Mouse (Mus musculus) stomach, embryonic 16.5 days (tissue): ENCODE results near the gene Sh3gl2. TPM values are rescaled to one million over a fixed set of nuclear protein-coding genes. Genes with fewer than 3 reads are reported as not detected.

Source experiments
- ATAC-seq: fragments of 200-750 bp; cut with Nextera tagmentation; 2 replicates; pipeline ENCODE4 v1.8.0; 2017; ENCODE audit warnings: moderate number of reproducible peaks, moderate TSS enrichment; ENCODE audit not compliant: insufficient read depth, low FRiP score
- H3K27ac ChIP-seq: fragments of 300-500 bp; sonication (generic); 2 replicates; pipeline ENCODE4 v1.5.1; 2014; ENCODE audit warnings: low read length
- H3K27me3 ChIP-seq: fragments of 300-500 bp; sonication (generic); 2 replicates; pipeline ENCODE4 v1.6.1; 2014; ENCODE audit warnings: low read length, control low read depth, mixed read lengths; ENCODE audit not compliant: control insufficient read depth, insufficient read depth
- H3K36me3 ChIP-seq: fragments of 300-500 bp; sonication (generic); 2 replicates; pipeline ENCODE4 v1.6.1; 2014; ENCODE audit warnings: low read length; ENCODE audit not compliant: control insufficient read depth, insufficient read depth
- H3K4me1 ChIP-seq: fragments of 300-500 bp; sonication (generic); 2 replicates; pipeline ENCODE4 v1.6.1; 2014; ENCODE audit warnings: low read length, control low read depth, mixed read lengths; ENCODE audit not compliant: control insufficient read depth, insufficient read depth
- H3K4me2 ChIP-seq: fragments of 300-500 bp; sonication (generic); 2 replicates; pipeline ENCODE4 v1.6.1; 2014; ENCODE audit warnings: low read depth, low read length, mixed read lengths
- H3K4me3 ChIP-seq: fragments of 300-500 bp; sonication (generic); replicated peaks from 2 replicates; pipeline ENCODE4 v1.5.1; 2014; ENCODE audit warnings: mild to moderate bottlenecking, low read length
- H3K9ac ChIP-seq: fragments of 300-500 bp; sonication (generic); 2 replicates; pipeline ENCODE4 v1.6.1; 2014; ENCODE audit warnings: low read length
- H3K9me3 ChIP-seq: fragments of 300-500 bp; sonication (generic); replicated peaks from 2 replicates; pipeline ENCODE4 v1.6.1; 2016; ENCODE audit warnings: low read length, control low read depth; ENCODE audit not compliant: control insufficient read depth
- WGBS: fragments of 180-500 bp; shearing (Covaris S2); extraction: QIAGEN DNeasy Blood & Tissue Kit; methylation state at CpG from one replicate; pipeline ENCODE4 v1.1.7; 2014; 5-methylcytosine and 5-hydroxymethylcytosine counted together
- polyA plus RNA-seq: library from polyadenylated mRNA; unstranded; fragments of >200 nt; fragmentation: Nextera tagmentation; extraction: Ambion mirVana; gene quantifications from 2 replicates; pipeline ENCODE4 v1.2.1, GENCODE M21; 2015

Gene Sh3gl2
- polyA plus RNA-seq, 1 experiment from 2014 or later, result 11.4 TPM

DNA sequence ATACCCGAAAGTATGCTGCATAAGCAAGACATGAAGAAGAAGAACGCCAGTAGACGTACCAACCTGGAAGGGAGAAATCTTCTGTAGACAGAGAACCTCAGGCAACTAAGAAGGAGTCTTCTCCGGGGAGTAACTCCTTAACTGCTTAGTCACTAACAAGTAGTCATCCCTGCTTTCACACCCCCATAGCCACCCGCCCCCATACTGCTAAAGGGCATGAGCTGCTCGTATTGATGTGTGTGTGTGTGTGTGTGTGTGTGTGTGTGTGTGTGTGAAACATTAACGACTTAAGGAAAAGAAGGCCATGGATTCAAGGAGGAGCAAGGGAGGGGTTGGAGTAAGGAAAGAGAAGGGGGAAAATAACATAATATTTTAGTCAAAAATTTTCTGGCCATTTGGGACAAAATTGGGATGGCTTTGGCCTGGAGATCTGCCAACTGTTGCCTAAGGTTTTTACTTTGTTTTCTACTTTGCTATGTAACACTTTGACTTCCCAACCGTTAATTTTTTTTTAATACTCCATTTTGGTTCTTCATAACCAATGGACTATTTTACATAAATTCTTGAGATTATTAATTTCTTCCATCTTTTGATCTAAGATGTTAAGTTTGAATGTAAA, 51.0 kb downstream of the Sh3gl2 start:
- 86% methylated on average over 8 of the region's 8 CpGs for WGBS
- Histone ChIP-seq H3K9me3 (no peaks in the 10 kb centered on the region), H3K4me2 (no peak overlapping the region), H3K9ac (no peak overlapping the region), H3K27ac (no peak overlapping the region), H3K4me3 (no peak overlapping the region), H3K36me3 (no peaks in the 10 kb centered on the region), H3K4me1 (no peaks in the 10 kb centered on the region), H3K27me3 (no peaks in the 10 kb centered on the region)
- no peak for ATAC-seq

DNA sequence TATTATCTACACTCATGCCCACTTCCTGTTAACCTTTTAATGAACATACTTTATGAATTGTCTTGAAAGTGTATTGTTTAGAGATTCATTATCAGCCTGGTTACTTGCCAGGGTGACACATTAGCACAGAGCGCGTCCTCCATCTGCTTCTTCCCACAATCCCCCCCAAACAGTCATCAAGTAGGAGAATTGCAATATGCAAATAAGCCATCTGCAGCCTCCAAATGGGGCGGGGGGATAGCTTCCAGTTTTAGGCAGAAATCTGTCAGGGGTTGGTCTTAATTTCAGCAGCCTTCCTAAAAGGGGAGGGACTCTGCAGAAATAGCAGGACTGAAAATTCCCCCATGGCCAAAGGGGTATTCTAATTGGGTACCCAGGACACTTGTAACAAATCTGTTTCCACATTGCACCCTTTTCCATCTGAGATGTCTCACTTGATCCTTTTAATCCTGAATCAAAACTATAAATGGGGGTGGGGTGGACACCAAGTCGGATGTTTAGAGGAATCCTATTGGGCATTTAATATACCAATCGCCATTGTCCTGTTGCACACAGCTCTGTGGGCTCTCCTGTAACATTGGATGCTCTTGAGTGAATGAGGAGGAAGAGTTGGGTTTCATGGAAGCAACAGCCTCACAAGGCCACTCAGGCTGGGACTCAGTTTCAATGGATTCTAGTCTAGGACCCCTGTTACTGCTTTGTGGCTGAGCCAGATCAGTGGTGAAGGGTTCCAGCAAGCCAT, 51.7 kb downstream of the Sh3gl2 start:
- ATAC-seq, result no peak
- H3K27ac ChIP-seq, result no peak overlapping the region
- H3K27me3 ChIP-seq, result no peaks in the 10 kb centered on the region
- no peaks in the 10 kb centered on the region for H3K9me3 ChIP-seq
- H3K4me2 ChIP-seq, result no peak overlapping the region
- no peak overlapping the region for H3K4me3 ChIP-seq
- no peak overlapping the region for H3K9ac ChIP-seq
- H3K4me1 ChIP-seq, result no peaks in the 10 kb centered on the region
- WGBS, result 79% methylated on average over 5 of the region's 5 CpGs
- H3K36me3 ChIP-seq, result no peaks in the 10 kb centered on the region

DNA sequence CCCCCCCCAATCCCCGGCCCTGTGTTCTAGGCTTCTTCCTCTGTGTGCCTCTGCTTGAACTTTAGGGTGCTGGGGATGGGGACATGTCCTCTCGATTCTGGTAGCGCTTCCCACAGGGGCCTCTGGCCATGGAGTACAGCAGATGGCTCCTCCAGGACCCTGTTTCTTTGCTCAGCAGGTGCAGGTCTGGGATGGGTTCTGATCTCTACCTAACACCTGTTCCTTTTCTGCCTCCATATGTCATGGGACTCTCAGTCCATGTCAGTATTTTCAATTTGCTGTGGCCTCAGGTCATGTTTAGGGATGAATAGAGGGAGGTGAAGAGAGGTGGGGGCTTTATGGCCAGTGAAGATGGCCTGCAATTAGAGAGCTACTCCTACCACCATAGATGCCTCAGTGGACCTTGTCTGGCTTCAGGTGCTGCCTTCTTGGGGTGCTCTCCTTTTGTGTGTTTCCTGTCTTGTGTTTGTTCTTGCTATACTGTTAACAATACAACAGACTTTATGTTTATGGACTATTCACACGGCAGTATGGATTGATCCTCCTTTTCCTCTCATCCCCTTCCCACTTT, 52.9 kb downstream of the Sh3gl2 start:
- no peaks in the 10 kb centered on the region for H3K27me3 ChIP-seq
- H3K4me2 ChIP-seq, result no peak overlapping the region
- H3K4me1 ChIP-seq, result no peaks in the 10 kb centered on the region
- ATAC-seq, result no peak
- H3K9ac ChIP-seq, result no peak overlapping the region
- WGBS, result 74% methylated on average over 4 of the region's 4 CpGs
- no peak overlapping the region for H3K27ac ChIP-seq
- no peaks in the 10 kb centered on the region for H3K36me3 ChIP-seq
- H3K4me3 ChIP-seq, result no peak overlapping the region
- H3K9me3 ChIP-seq, result no peaks in the 10 kb centered on the region

DNA sequence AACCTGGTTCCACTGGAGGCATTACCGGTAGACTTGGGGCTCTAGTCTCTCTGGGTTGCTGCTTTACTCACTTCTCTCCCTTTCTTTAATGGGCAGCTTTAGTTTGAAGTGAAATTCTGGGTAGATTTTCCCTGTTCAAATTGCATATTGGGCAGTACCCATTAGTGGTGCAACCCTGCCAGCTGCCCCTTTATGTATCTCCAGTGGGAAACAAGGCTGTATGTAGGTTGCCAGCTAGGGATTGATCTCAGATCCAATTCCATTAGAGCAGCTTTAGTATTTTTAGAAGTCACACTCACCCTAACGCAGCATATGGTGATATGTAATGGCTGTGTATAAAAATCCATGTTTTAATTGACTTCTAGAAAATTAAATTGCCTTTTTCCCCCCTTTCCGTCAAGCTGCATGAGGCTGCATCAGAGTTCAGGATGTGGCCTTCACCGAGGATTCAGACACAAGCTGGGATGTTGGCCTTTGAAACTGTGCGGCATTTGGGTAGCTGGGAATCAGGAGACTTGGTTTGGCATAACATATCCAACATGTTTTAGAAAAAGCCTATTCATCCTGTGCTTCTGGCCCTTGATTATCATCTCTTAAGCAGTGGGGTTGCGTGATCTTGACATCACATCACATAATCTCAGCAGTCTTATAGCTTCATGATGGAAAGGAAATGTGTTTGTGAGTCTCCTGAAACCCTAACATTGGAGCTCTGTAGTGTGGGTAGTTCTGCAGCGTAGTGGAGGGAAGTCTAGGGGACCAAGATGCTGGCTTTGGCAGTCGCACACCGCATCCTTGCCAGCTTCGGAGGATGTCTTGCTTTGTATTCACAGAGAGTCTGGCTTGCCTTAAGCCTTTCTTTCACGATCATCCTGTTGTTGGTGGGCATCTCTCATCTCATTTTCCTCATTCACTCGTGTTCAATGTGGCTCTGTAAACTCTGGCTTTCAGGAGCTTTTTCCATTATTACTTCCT, 56.0 kb downstream of the Sh3gl2 start:
- Histone ChIP-seq H3K4me2 (no peak overlapping the region), H3K9ac (no peak overlapping the region), H3K27ac (no peak overlapping the region), H3K36me3 (no peaks in the 10 kb centered on the region), H3K9me3 (no peaks in the 10 kb centered on the region), H3K4me3 (no peak overlapping the region), H3K27me3 (no peaks in the 10 kb centered on the region), H3K4me1 (no peaks in the 10 kb centered on the region)
- WGBS, result 90% methylated on average over 12 of the region's 12 CpGs
- no peak for ATAC-seq

DNA sequence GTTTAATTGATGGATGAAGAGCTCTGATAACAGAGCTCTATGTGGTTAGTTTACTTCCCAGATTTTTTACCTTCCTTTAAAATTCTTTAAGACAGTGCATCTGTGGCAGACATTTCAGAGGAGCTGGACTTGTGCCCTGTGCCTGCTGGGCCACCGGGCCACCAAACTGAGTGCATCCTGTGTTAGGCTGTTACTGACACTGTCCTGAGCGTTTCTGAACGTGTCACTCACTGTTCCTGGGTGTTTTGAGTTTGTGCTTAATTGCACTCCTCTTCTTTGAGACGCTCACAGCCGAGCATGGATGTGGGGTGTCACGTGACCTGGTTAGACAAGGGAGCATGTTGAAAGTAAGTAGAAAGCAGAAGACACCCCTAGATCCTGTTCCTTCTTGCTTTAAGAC, 57.2 kb downstream of the Sh3gl2 start:
- no peak overlapping the region for H3K9ac ChIP-seq
- H3K36me3 ChIP-seq, result no peaks in the 10 kb centered on the region
- H3K9me3 ChIP-seq, result no peaks in the 10 kb centered on the region
- no peak overlapping the region for H3K27ac ChIP-seq
- WGBS, result 63% methylated on average over 6 of the region's 6 CpGs
- no peaks in the 10 kb centered on the region for H3K27me3 ChIP-seq
- no peak overlapping the region for H3K4me3 ChIP-seq
- no peak for ATAC-seq
- no peaks in the 10 kb centered on the region for H3K4me1 ChIP-seq
- no peak overlapping the region for H3K4me2 ChIP-seq

DNA sequence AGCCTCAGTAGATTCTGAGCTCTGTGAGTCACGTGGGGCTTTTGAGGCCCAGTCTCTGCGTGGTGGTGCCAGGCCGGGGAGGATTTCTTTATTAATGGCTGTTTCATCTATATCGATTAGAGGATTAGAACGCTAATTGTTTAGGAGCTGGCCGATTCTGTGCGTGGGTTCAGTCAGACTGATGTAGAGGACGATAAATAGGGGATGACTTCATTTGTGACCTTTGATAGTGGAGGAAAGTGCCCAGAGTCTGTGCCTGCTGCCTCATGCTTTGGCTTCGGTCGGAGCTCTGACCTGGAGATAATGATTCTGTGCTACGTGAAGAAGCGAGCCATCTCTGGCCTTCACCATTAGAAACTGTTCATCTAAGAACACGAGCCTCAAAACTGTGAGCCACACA, 57.7 kb downstream of the Sh3gl2 start:
- Histone ChIP-seq H3K36me3 (no peaks in the 10 kb centered on the region), H3K9me3 (no peaks in the 10 kb centered on the region), H3K4me1 (no peaks in the 10 kb centered on the region), H3K27me3 (no peaks in the 10 kb centered on the region), H3K4me3 (no peak overlapping the region), H3K4me2 (no peak overlapping the region), H3K27ac (no peak overlapping the region), H3K9ac (no peak overlapping the region)
- 80% methylated on average over 13 of the region's 13 CpGs for WGBS
- no peak for ATAC-seq

DNA sequence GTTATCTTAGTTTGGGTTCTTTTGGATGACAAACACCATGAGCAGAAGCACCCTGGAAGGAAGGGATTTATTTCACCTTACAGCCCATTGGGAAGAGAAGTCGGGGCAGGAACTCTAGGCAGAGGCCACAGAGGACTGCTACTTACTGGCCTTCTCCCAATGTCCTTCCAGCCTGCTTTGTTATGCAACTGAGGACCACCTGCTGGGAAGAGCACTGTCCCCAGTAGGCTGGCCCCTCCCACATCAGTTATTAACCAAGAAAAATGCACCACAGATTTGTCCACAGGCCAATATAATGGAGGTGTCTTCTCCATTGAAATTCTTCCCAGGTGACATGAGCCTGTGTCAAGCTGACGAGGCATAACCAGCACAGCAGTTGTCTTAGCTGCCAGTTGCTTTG, 62.5 kb downstream of the Sh3gl2 start:
- H3K27ac ChIP-seq, result no peak overlapping the region
- H3K36me3 ChIP-seq, result no peaks in the 10 kb centered on the region
- no peak for ATAC-seq
- no peaks in the 10 kb centered on the region for H3K9me3 ChIP-seq
- no peak overlapping the region for H3K9ac ChIP-seq
- no peaks in the 10 kb centered on the region for H3K27me3 ChIP-seq
- 84% methylated on average over 2 of the region's 2 CpGs for WGBS
- H3K4me2 ChIP-seq, result no peak overlapping the region
- no peak overlapping the region for H3K4me3 ChIP-seq
- H3K4me1 ChIP-seq, result no peaks in the 10 kb centered on the region

DNA sequence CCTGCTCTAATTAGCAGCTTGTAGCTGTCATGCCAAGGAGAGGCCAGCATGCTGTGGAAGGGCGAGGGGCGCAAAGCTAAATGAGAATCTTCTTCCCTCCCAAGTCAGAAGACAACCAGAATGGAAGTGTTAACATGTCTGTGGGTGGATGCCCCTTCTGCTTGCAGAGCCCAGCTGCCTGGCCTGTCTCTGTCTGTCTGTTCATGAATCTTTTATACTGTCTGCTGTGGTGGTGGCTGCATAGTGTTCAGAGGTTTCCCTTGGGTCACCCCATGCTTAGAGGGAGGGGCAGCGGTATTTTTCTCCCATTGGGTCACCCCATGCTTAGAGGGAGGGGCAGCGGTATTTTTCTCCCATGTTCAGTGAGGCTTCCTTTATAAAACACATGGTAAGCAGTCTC, 68.0 kb downstream of the Sh3gl2 start:
- H3K4me3 ChIP-seq, result no peak overlapping the region
- H3K9me3 ChIP-seq, result no peaks in the 10 kb centered on the region
- no peak overlapping the region for H3K4me2 ChIP-seq
- 86% methylated on average over 4 of the region's 4 CpGs for WGBS
- H3K9ac ChIP-seq, result no peak overlapping the region
- no peak for ATAC-seq
- H3K36me3 ChIP-seq, result no peaks in the 10 kb centered on the region
- H3K4me1 ChIP-seq, result no peaks in the 10 kb centered on the region
- H3K27me3 ChIP-seq, result no peaks in the 10 kb centered on the region
- no peak overlapping the region for H3K27ac ChIP-seq

DNA sequence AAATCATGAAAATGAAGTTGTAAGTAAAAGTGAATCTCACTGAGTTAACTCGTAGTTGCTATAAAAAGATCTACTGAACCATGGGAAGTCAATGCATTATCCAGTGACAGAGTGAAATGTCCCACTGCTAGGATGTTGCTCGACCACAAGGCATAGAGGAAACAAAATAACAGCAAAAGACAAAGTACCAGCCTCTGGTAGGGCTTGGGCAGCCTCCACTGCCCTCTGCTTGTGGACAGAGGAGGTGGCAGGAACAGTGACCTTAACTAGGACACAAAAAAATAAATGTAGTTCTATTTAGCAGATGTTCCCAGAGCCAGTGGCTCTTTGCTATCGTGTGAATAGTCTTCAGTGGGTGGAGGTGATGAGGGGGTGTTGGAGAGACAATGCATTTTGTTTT, 68.5 kb downstream of the Sh3gl2 start:
- no peak overlapping the region for H3K4me2 ChIP-seq
- no peaks in the 10 kb centered on the region for H3K4me1 ChIP-seq
- WGBS, result 72% methylated on average over 3 of the region's 3 CpGs
- H3K27ac ChIP-seq, result no peak overlapping the region
- no peaks in the 10 kb centered on the region for H3K36me3 ChIP-seq
- H3K9me3 ChIP-seq, result no peaks in the 10 kb centered on the region
- ATAC-seq, result no peak
- H3K27me3 ChIP-seq, result no peaks in the 10 kb centered on the region
- no peak overlapping the region for H3K9ac ChIP-seq
- no peak overlapping the region for H3K4me3 ChIP-seq
